Mouse (Mus musculus) liver, embryonic 13.5 days (tissue): ENCODE results near the gene Flcn. TPM values are rescaled to one million over a fixed set of nuclear protein-coding genes. Genes with fewer than 3 reads are reported as not detected.
A peak's percentile ranks its signal among the peaks of the same experiment; 100 is the strongest.

Source experiments
- ATAC-seq: fragments of 200-750 bp; cut with Nextera tagmentation; 2 replicates; pipeline ENCODE4 v1.8.0; 2017; ENCODE audit warnings: low read depth, mild to moderate bottlenecking, moderate number of reproducible peaks, moderate library complexity
- DNase-seq: peaks from one replicate; pipeline ENCODE4 v3.0.0; 2022
- H3K27ac ChIP-seq: fragments of 300-500 bp; sonication (generic); 2 replicates; pipeline ENCODE4 v1.5.1; 2015; ENCODE audit warnings: moderate library complexity, mild to moderate bottlenecking, inconsistent platforms
- H3K27me3 ChIP-seq: fragments of 300-500 bp; sonication (generic); 2 replicates; pipeline ENCODE4 v1.6.1; 2015; ENCODE audit warnings: mild to moderate bottlenecking, inconsistent platforms
- H3K36me3 ChIP-seq: fragments of 300-500 bp; sonication (generic); 2 replicates; pipeline ENCODE4 v1.6.1; 2015; ENCODE audit warnings: mild to moderate bottlenecking, inconsistent platforms
- H3K4me1 ChIP-seq: fragments of 300-500 bp; sonication (generic); replicated peaks from 2 replicates; pipeline ENCODE4 v1.6.1; 2015; ENCODE audit warnings: inconsistent platforms
- H3K4me2 ChIP-seq: fragments of 300-500 bp; sonication (generic); 2 replicates; pipeline ENCODE4 v1.6.1; 2015; ENCODE audit warnings: inconsistent platforms, mild to moderate bottlenecking, moderate library complexity
- H3K4me3 ChIP-seq: fragments of 300-500 bp; sonication (generic); replicated peaks from 2 replicates; pipeline ENCODE4 v1.5.1; 2015; ENCODE audit warnings: mild to moderate bottlenecking, inconsistent platforms
- H3K9ac ChIP-seq: fragments of 300-500 bp; sonication (generic); 2 replicates; pipeline ENCODE4 v1.6.1; 2015; ENCODE audit warnings: mild to moderate bottlenecking, inconsistent platforms
- H3K9me3 ChIP-seq: fragments of 300-500 bp; sonication (generic); replicated peaks from 2 replicates; pipeline ENCODE4 v1.6.1; 2016; ENCODE audit warnings: inconsistent platforms
- WGBS: fragments of 180-500 bp; shearing (Covaris S2); methylation state at CpG from one replicate; pipeline ENCODE4 v1.1.7; 2015; ENCODE audit not compliant: insufficient replicate concordance; 5-methylcytosine and 5-hydroxymethylcytosine counted together
- polyA plus RNA-seq: library from polyadenylated mRNA; unstranded; fragments of >200 nt; fragmentation: Nextera tagmentation; extraction: Ambion mirVana; gene quantifications from 2 replicates; pipeline ENCODE4 v1.2.1, GENCODE M21; 2015

Gene Flcn
- polyA plus RNA-seq, 1 experiment from 2014 or later, result 14.0 TPM

DNA sequence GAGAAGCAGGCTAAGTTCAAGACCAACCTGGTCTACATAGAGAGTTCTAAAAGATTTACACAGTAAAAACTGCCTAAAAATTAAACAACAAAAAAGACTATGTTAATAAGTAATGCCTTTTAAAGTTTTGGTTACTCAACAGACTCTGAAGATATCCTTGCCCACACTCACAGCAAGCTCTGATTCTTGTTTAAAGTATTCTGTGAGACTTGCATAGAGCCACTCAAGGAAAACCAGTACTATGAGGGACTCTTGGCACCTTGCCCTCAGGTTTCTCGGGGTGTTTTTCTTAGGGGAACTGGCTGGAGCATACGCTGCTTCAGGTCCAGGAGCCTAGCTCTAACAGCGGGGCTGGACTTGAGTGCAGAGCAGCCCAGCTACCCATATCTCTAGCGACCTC is 30.4 kb downstream of the Flcn start:
- H3K4me1 ChIP-seq, result 0 out of 2 replicates have a peak, but pooled peaks cover under 1% of the 10 kb centered on the region
- WGBS, result 78% methylated on average over 4 of the region's 4 CpGs
- no peak overlapping the region for H3K4me2 ChIP-seq
- peaks cover 23% of the 10 kb centered on the region for H3K36me3 ChIP-seq
- no peaks in the 10 kb centered on the region for H3K9me3 ChIP-seq
- ATAC-seq, result no peak
- DNase-seq, result no peak
- no peak overlapping the region for H3K4me3 ChIP-seq
- H3K27me3 ChIP-seq, result no peaks in the 10 kb centered on the region
- no peak overlapping the region for H3K9ac ChIP-seq
- no peak overlapping the region for H3K27ac ChIP-seq

DNA sequence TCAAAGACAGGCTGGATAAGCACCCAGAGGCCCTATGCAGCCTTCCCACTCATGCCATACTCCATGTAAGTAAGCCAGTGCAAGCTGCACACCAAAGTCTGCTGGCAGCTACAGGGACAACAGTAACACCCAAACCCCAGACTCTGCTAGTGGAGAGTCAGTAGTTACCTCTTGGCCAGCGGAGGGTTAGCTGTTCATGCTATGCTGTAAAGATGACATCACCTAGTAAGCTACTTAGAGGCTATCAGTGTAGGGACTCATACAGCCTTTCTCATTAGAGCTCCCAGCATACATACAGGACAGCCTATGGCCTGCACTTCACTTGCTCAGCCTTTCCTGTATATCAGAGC is 31.0 kb downstream of the Flcn start:
- WGBS, result 67% methylated on average over 1 of the region's 1 CpGs
- ATAC-seq, result 0 out of 2 replicates have a peak, but pooled peaks have one; percentile 7
- Histone ChIP-seq H3K27ac (no peak overlapping the region), H3K4me1 (0 out of 2 replicates have a peak, but pooled peaks cover 5% of the 10 kb centered on the region), H3K4me2 (no peak overlapping the region), H3K9ac (no peak overlapping the region), H3K9me3 (no peaks in the 10 kb centered on the region), H3K27me3 (no peaks in the 10 kb centered on the region), H3K36me3 (peaks cover 28% of the 10 kb centered on the region), H3K4me3 (no peak overlapping the region)
- DNase-seq, result no peak

DNA sequence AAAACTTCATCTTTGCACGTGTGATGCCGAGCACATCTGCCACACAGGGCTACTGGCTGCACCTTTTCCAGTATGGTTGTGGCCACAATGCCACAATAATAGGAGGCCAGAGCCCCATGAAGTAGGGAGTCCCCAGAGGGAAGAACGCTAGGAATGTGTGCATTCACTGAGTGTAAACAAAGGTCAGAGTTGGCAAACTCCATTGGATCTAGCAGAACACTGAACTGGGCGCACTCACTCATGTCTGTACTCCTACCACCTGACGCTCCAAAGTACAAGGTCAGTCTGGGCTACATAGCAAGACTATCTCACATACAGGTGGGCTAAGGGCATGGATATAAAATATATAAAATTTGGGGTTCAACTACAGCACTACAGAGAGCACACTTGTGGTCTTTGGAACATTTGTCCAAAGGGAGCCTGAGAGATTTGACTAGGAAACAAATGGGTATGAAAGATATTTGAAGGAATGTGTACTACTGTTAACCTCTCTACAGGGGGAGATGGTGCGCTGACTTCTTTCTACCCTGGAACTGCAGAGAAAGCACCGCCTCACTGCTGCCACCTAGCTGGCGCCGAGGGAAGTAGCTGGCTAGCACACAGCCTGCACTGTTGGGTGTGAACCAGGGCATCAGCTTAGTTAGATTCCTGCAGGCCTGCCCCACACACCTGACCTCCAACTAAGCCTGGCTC is 31.5 kb downstream of the Flcn start:
- DNase-seq, result peak; percentile 73
- H3K27ac ChIP-seq, result no peak overlapping the region
- H3K4me2 ChIP-seq, result no peak overlapping the region
- no peaks in the 10 kb centered on the region for H3K9me3 ChIP-seq
- H3K9ac ChIP-seq, result no peak overlapping the region
- ATAC-seq, result peak; percentile 78
- H3K4me1 ChIP-seq, result 0 out of 2 replicates have a peak, but pooled peaks cover 5% of the 10 kb centered on the region
- WGBS, result 41% methylated on average over 9 of the region's 9 CpGs
- peaks cover 34% of the 10 kb centered on the region for H3K36me3 ChIP-seq
- H3K27me3 ChIP-seq, result no peaks in the 10 kb centered on the region
- no peak overlapping the region for H3K4me3 ChIP-seq

DNA sequence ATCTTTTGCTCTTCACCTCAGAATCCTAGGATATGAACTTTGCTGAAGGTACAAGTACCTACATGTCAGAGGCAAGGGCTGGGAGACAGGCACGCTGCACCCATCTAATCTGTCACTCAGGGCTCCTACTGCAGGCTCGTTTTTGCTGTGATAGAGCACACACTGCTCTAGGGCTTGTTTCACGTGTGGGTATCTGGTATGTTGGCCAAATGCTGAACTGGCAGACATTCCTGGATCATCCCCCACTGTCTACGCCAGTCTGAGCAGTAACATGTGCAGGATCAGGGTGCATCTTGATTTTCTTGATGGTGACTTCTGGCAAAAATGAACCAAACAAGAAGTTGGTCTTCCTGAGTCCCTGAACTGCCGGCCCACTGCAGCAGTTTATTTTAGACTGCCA is 32.6 kb downstream of the Flcn start:
- Histone ChIP-seq H3K9ac (no peak overlapping the region), H3K4me1 (0 out of 2 replicates have a peak, but pooled peaks cover 5% of the 10 kb centered on the region), H3K9me3 (no peaks in the 10 kb centered on the region), H3K27me3 (no peaks in the 10 kb centered on the region), H3K36me3 (peaks cover 42% of the 10 kb centered on the region), H3K4me2 (no peak overlapping the region), H3K4me3 (no peak overlapping the region), H3K27ac (no peak overlapping the region)
- ATAC-seq (no peak), DNase-seq (no peak)
- WGBS, result 77% methylated on average over 5 of the region's 5 CpGs

DNA sequence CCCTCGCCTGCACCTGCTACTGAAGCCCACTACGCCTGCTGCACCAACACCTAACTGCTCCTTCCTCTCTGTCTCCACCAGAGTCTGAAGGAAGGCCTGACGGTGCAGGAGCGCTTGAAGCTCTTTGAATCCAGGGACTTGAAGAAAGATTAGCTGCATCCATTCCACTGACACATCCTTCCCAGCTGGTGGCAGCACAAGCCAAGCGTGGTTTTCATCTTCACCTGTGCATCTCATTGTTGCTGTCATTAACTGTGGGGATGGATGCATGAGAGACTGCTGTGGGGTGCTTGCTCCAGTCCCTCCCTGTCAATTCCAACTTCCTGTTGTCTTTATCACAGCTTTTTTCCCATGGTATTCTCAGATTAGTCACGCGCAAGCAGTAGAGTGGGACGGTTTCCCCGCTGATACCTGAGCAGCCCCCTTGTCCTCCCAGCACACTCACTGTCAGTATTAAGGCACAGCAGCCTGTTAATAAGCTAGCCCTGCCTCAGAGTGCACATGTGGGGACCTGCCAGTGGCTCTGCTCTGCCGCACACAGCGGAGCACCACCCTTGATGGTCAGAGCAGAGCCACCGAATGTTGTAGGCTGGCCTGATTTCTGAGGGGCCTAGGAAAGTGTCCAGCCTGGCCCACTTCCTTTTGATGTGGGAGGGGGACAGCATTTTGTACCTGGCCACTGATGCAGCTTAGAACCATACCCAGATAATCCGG is 34.2 kb downstream of the Flcn start:
- Histone ChIP-seq H3K4me1 (0 out of 2 replicates have a peak, but pooled peaks cover 5% of the 10 kb centered on the region), H3K27me3 (no peaks in the 10 kb centered on the region), H3K27ac (no peak overlapping the region), H3K9ac (no peak overlapping the region), H3K4me2 (no peak overlapping the region), H3K9me3 (no peaks in the 10 kb centered on the region), H3K36me3 (peaks cover 58% of the 10 kb centered on the region), H3K4me3 (no peak overlapping the region)
- no peak for ATAC-seq
- no peak for DNase-seq
- WGBS, result 85% methylated on average over 13 of the region's 13 CpGs

DNA sequence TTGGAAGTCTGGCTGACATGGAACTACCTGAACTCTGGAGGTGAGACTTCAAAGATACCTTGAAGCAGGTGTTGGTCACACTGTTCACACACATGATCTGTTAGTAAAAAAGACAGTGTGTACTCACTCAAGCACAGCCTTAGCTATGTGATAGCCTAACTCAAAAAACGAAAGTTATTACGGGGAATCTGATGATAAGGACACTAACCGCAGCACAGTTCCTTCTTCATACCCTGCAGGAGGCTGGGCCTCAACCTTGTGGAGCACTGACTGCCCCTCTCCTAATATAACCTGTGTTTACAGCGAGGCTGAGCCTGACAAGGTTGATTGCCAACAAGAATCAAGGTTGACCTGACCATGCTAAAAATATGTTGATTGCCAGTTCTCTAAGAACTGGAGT is 35.3 kb downstream of the Flcn start:
- no peak overlapping the region for H3K9ac ChIP-seq
- H3K36me3 ChIP-seq, result peaks cover 67% of the 10 kb centered on the region
- no peak for DNase-seq
- H3K27ac ChIP-seq, result no peak overlapping the region
- ATAC-seq, result no peak
- WGBS, result 46% methylated on average over 4 of the region's 4 CpGs
- no peaks in the 10 kb centered on the region for H3K9me3 ChIP-seq
- no peak overlapping the region for H3K4me2 ChIP-seq
- no peaks in the 10 kb centered on the region for H3K27me3 ChIP-seq
- H3K4me3 ChIP-seq, result no peak overlapping the region
- 0 out of 2 replicates have a peak, but pooled peaks cover 5% of the 10 kb centered on the region for H3K4me1 ChIP-seq

DNA sequence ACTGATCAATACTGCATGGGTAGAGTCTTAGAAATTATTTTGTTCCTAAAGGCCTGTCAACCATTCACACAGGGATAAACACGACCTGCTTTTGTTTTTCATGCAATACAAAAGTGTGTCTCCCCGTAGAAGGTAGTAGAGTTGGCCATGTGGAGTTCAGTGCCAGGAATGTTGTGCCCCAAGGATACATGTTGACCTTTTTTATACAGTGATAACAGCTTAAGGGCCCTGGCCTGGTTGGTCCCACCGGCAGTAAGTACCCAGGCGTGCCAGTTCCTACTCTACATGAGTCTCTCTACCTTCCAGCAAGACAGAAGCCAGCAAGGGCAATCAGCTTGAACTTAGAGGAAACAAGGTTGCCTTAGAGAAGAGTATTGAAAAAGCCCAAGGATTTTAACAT is 36.9 kb downstream of the Flcn start:
- Histone ChIP-seq H3K36me3 (peaks cover 81% of the 10 kb centered on the region), H3K27ac (no peak overlapping the region), H3K27me3 (no peaks in the 10 kb centered on the region), H3K9ac (no peak overlapping the region), H3K4me1 (0 out of 2 replicates have a peak, but pooled peaks cover 5% of the 10 kb centered on the region), H3K9me3 (no peaks in the 10 kb centered on the region), H3K4me3 (no peak overlapping the region), H3K4me2 (no peak overlapping the region)
- WGBS, result 75% methylated on average over 4 of the region's 4 CpGs
- ATAC-seq (no peak), DNase-seq (no peak)

DNA sequence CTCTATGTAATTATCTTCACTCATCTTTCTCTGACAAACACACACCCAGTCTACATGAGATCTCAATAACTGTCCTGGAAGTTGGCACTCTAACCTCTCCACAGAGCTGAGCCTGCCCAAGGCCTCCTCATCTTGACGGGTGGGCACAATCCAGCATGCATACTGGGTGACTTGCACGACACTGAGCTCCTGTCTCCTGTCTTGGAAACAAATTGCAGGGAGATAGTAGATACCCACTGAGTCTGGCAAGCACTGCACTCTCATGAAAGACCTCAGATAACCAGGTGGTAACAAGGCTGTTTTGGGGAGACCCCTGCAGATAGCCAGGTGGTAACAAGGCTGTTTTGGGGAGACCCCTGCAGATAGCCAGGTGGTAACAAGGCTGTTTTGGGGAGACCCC is 37.5 kb downstream of the Flcn start:
- no peaks in the 10 kb centered on the region for H3K9me3 ChIP-seq
- H3K4me3 ChIP-seq, result no peak overlapping the region
- H3K9ac ChIP-seq, result no peak overlapping the region
- no peak overlapping the region for H3K4me2 ChIP-seq
- H3K4me1 ChIP-seq, result 0 out of 2 replicates have a peak, but pooled peaks cover 5% of the 10 kb centered on the region
- no peaks in the 10 kb centered on the region for H3K27me3 ChIP-seq
- H3K27ac ChIP-seq, result no peak overlapping the region
- DNase-seq, result no peak
- 61% methylated on average over 2 of the region's 2 CpGs for WGBS
- H3K36me3 ChIP-seq, result peaks cover 82% of the 10 kb centered on the region
- ATAC-seq, result no peak

GRCm38 (mm10) chr11:59770753-59771152 is 39.1 kb downstream of the Flcn start:
- no peaks in the 10 kb centered on the region for H3K9me3 ChIP-seq
- H3K36me3 ChIP-seq, result peaks cover 85% of the 10 kb centered on the region
- no peak overlapping the region for H3K9ac ChIP-seq
- H3K4me1 ChIP-seq, result 0 out of 2 replicates have a peak, but pooled peaks cover 5% of the 10 kb centered on the region
- DNase-seq (no peak), ATAC-seq (peak; percentile 50; the same call in 1 of the 2 replicates)
- H3K27ac ChIP-seq, result no peak overlapping the region
- H3K27me3 ChIP-seq, result no peaks in the 10 kb centered on the region
- WGBS, result 35% methylated on average over 7 of the region's 7 CpGs
- H3K4me2 ChIP-seq, result no peak overlapping the region
- H3K4me3 ChIP-seq, result no peak overlapping the region

DNA sequence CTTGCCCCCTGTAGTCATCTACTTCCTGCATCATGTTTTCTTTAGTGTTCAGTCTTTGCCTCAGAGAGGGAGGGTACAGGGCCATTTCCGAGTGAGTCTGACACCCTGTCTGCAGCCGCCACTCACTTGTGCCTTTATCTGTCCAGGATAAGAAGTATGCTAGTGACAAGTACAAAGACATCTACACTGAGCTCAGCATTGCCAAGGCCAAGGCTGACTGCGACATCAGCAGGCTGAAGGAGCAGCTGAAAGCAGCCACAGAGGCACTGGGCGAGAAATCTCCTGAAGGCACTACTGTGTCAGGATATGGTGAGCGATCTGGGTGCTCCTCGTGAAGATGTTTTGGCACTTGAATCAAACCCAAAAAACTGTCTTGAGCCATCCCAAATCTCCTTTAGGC is 40.1 kb downstream of the Flcn start:
- no peak overlapping the region for H3K4me3 ChIP-seq
- DNase-seq (no peak), ATAC-seq (no peak)
- H3K27ac ChIP-seq, result no peak overlapping the region
- no peak overlapping the region for H3K4me2 ChIP-seq
- H3K36me3 ChIP-seq, result peaks cover 88% of the 10 kb centered on the region
- no peaks in the 10 kb centered on the region for H3K27me3 ChIP-seq
- H3K9me3 ChIP-seq, result no peaks in the 10 kb centered on the region
- H3K4me1 ChIP-seq, result 0 out of 2 replicates have a peak, but pooled peaks cover 5% of the 10 kb centered on the region
- H3K9ac ChIP-seq, result no peak overlapping the region
- 63% methylated on average over 6 of the region's 6 CpGs for WGBS

- H3K4me2 ChIP-seq, result no peak overlapping the region
- DNase-seq (no peak), ATAC-seq (no peak)
- H3K4me3 ChIP-seq, result no peak overlapping the region
- H3K9ac ChIP-seq, result no peak overlapping the region
- 84% methylated on average over 2 of the region's 2 CpGs for WGBS
- 0 out of 2 replicates have a peak, but pooled peaks cover 4% of the 10 kb centered on the region for H3K4me1 ChIP-seq
- H3K9me3 ChIP-seq, result no peaks in the 10 kb centered on the region
- no peaks in the 10 kb centered on the region for H3K27me3 ChIP-seq
- no peak overlapping the region for H3K27ac ChIP-seq
- peaks cover 90% of the 10 kb centered on the region for H3K36me3 ChIP-seq
Observed at GRCm38 (mm10) chr11:59769307-59769706, 40.5 kb downstream of the Flcn start.
